Mouse (Mus musculus): ENCODE measurements around the gene Slc9a5.

GRCm38 (mm10) chr8:105331931-105332330 is 16.7 kb upstream of the Slc9a5 start:
- TF ChIP-seq TAL1 (conservative IDR thresholded peaks at IDR 0.05; ENCODE audit: low read depth, low read length), result no peak
- TF ChIP-seq CTCF (IDR thresholded peaks at IDR 0.05; ENCODE audit: low read depth, low read length), result no peak
- TF ChIP-seq GATA1 (IDR thresholded peaks at IDR 0.05; ENCODE audit: borderline replicate concordance, low read length), result no peak
- TF ChIP-seq GATA2 (IDR thresholded peaks at IDR 0.05; ENCODE audit: borderline replicate concordance, low read depth, low read length), result no peak

Data from G1E (cell line).